Mouse (Mus musculus) lung, adult 2 months (tissue): ENCODE results near the gene Ctnna3.

ENCODE experiments used
- CTCF ChIP-seq: fragments of 200-500 bp; IDR thresholded peaks from 2 replicates; pipeline ENCODE4 v1.5.1; 2011; ENCODE audit warnings: mild to moderate bottlenecking, low read length, control low read depth; ENCODE audit not compliant: insufficient read depth
- POLR2A ChIP-seq: fragments of 200-500 bp; IDR thresholded peaks from 2 replicates; pipeline ENCODE4 v1.6.1; 2011; ENCODE audit warnings: low read depth, mild to moderate bottlenecking, control low read depth, low read length, borderline replicate concordance; ENCODE audit errors: extremely low read depth

GRCm38 (mm10) chr10:63951481-63951880 is 521.6 kb downstream of the Ctnna3 start:
- TF ChIP-seq CTCF (no peak), POLR2A (no peak)
